Mouse (Mus musculus) intestine, postnatal 0 days (tissue): Measurements from ENCODE around the gene Myo1b. TPM values are rescaled to one million over a fixed set of nuclear protein-coding genes. Genes with fewer than 3 reads are reported as not detected.

Experiments used
- ATAC-seq: fragments of 200-750 bp; cut with Nextera tagmentation; 2 replicates; pipeline ENCODE4 v1.8.0; 2017; ENCODE audit warnings: mild to moderate bottlenecking, moderate TSS enrichment, moderate library complexity
- H3K27ac ChIP-seq: fragments of 300-500 bp; sonication (generic); 2 replicates; pipeline ENCODE4 v1.5.1; 2014; ENCODE audit warnings: mild to moderate bottlenecking, low read depth, low read length, moderate library complexity
- H3K27me3 ChIP-seq: fragments of 300-500 bp; sonication (generic); replicated peaks from 2 replicates; pipeline ENCODE4 v1.6.1; 2014; ENCODE audit warnings: low read length, mixed read lengths; ENCODE audit not compliant: control insufficient read depth, insufficient read depth
- H3K36me3 ChIP-seq: fragments of 300-500 bp; sonication (generic); 2 replicates; pipeline ENCODE4 v1.6.1; 2014; ENCODE audit warnings: mild to moderate bottlenecking, moderate library complexity; ENCODE audit not compliant: control insufficient read depth, insufficient read depth
- H3K4me1 ChIP-seq: fragments of 300-500 bp; sonication (generic); replicated peaks from 2 replicates; pipeline ENCODE4 v1.6.1; 2014; ENCODE audit warnings: antibody characterized with exemption, low read length, mixed read lengths; ENCODE audit not compliant: control insufficient read depth, insufficient read depth
- H3K4me2 ChIP-seq: fragments of 300-500 bp; sonication (generic); replicated peaks from 2 replicates; pipeline ENCODE4 v1.6.1; 2014; ENCODE audit warnings: low read depth, mild to moderate bottlenecking, moderate library complexity
- H3K4me3 ChIP-seq: fragments of 300-500 bp; sonication (generic); 2 replicates; pipeline ENCODE4 v1.5.1; 2014; ENCODE audit warnings: low read depth, low read length
- H3K9ac ChIP-seq: fragments of 300-500 bp; sonication (generic); 2 replicates; pipeline ENCODE4 v1.6.1; 2014; ENCODE audit warnings: mild to moderate bottlenecking, low read depth, low read length
- H3K9me3 ChIP-seq: fragments of 300-500 bp; sonication (generic); 2 replicates; pipeline ENCODE4 v1.6.1; 2016; ENCODE audit warnings: mixed run types; ENCODE audit not compliant: control insufficient read depth
- CTCF ChIP-seq: sonication (generic); IDR thresholded peaks from 2 replicates; pipeline ENCODE4 v1.5.1; 2016; ENCODE audit warnings: low read depth, mild to moderate bottlenecking, control low read depth, antibody characterized with exemption, moderate library complexity
- WGBS: fragments of 180-500 bp; shearing (Covaris S2); extraction: QIAGEN DNeasy Blood & Tissue Kit; methylation state at CpG from one replicate; pipeline ENCODE4 v1.1.7; 2014; 5-methylcytosine and 5-hydroxymethylcytosine counted together
- polyA plus RNA-seq: library from polyadenylated mRNA; unstranded; fragments of >200 nt; fragmentation: Nextera tagmentation; extraction: Ambion mirVana; gene quantifications from 2 replicates; pipeline ENCODE4 v1.2.1, GENCODE M21; 2015

The Myo1b gene
- polyA plus RNA-seq, 1 experiment from 2014 or later = 15.8 TPM

- no peaks in the 10 kb centered on the region for H3K36me3 ChIP-seq
- ATAC-seq = no peak
- H3K27ac ChIP-seq = no peak overlapping the region
- H3K9me3 ChIP-seq = no peaks in the 10 kb centered on the region
- TF ChIP-seq CTCF = no peak
- H3K4me3 ChIP-seq = no peak overlapping the region
- no peak overlapping the region for H3K4me2 ChIP-seq
- WGBS = 80% methylated on average over 4 of the region's 4 CpGs
- no peaks in the 10 kb centered on the region; the same call in 1 of the 2 replicates for H3K4me1 ChIP-seq
- H3K27me3 ChIP-seq = no peaks in the 10 kb centered on the region
- H3K9ac ChIP-seq = no peak overlapping the region
Observed at GRCm38 (mm10) chr1:51822531-51822930, 93.3 kb downstream of the Myo1b start.

GRCm38 (mm10) chr1:51821701-51822495 lies 94.0 kb downstream of the Myo1b start:
- Histone ChIP-seq H3K9me3 (no peaks in the 10 kb centered on the region), H3K27me3 (no peaks in the 10 kb centered on the region), H3K4me3 (no peak overlapping the region), H3K4me1 (no peaks in the 10 kb centered on the region; the same call in 1 of the 2 replicates), H3K9ac (no peak overlapping the region), H3K36me3 (no peaks in the 10 kb centered on the region), H3K27ac (no peak overlapping the region), H3K4me2 (no peak overlapping the region)
- TF ChIP-seq CTCF = no peak
- ATAC-seq = no peak
- WGBS = 72% methylated on average over 13 of the region's 13 CpGs

- no peak for ATAC-seq
- Histone ChIP-seq H3K4me3 (no peak overlapping the region), H3K27me3 (no peaks in the 10 kb centered on the region), H3K36me3 (no peaks in the 10 kb centered on the region), H3K27ac (no peak overlapping the region), H3K9me3 (no peaks in the 10 kb centered on the region), H3K4me2 (no peak overlapping the region), H3K4me1 (no peaks in the 10 kb centered on the region; the same call in 1 of the 2 replicates), H3K9ac (no peak overlapping the region)
- WGBS = 82% methylated on average over 6 of the region's 6 CpGs
- no peak for TF ChIP-seq CTCF
Observed at GRCm38 (mm10) chr1:51820520-51820919, 95.4 kb downstream of the Myo1b start.

- no peak for ATAC-seq
- H3K9me3 ChIP-seq = no peaks in the 10 kb centered on the region
Observed at GRCm38 (mm10) chr1:51820013-51820441, 95.8 kb downstream of the Myo1b start.

GRCm38 (mm10) chr1:51815636-51816035 lies 100.2 kb downstream of the Myo1b start:
- WGBS = 28% methylated on average over 1 of the region's 1 CpGs
- Histone ChIP-seq H3K9me3 (no peaks in the 10 kb centered on the region), H3K27ac (no peak overlapping the region)

More at GRCm38 (mm10) chr1:51820013-51820441, 95.8 kb downstream of the Myo1b start:
- WGBS = 52% methylated on average over 7 of the region's 7 CpGs
- no peaks in the 10 kb centered on the region for H3K36me3 ChIP-seq
- H3K27ac ChIP-seq = no peak overlapping the region
- no peaks in the 10 kb centered on the region; the same call in 1 of the 2 replicates for H3K4me1 ChIP-seq
- no peak overlapping the region for H3K4me3 ChIP-seq
- H3K9ac ChIP-seq = no peak overlapping the region
- TF ChIP-seq CTCF = no peak
- H3K4me2 ChIP-seq = no peak overlapping the region
- H3K27me3 ChIP-seq = no peaks in the 10 kb centered on the region

GRCm38 (mm10) chr1:51814854-51815630 lies 100.8 kb downstream of the Myo1b start:
- Histone ChIP-seq H3K4me1 (no peaks in the 10 kb centered on the region), H3K4me3 (no peak overlapping the region), H3K9me3 (no peaks in the 10 kb centered on the region), H3K4me2 (no peak overlapping the region), H3K9ac (no peak overlapping the region), H3K27ac (no peak overlapping the region), H3K36me3 (no peaks in the 10 kb centered on the region), H3K27me3 (no peaks in the 10 kb centered on the region)
- 58% methylated on average over 5 of the region's 5 CpGs for WGBS
- ATAC-seq = peak; percentile 49; the same call in 1 of the 2 replicates
- no peak for TF ChIP-seq CTCF

More at GRCm38 (mm10) chr1:51815636-51816035, 100.2 kb downstream of the Myo1b start:
- no peaks in the 10 kb centered on the region; the same call in 1 of the 2 replicates for H3K4me1 ChIP-seq
- no peaks in the 10 kb centered on the region for H3K36me3 ChIP-seq
- ATAC-seq = no peak
- H3K9ac ChIP-seq = no peak overlapping the region
- TF ChIP-seq CTCF = no peak
- no peaks in the 10 kb centered on the region for H3K27me3 ChIP-seq
- no peak overlapping the region for H3K4me3 ChIP-seq
- H3K4me2 ChIP-seq = no peak overlapping the region
